Comparison of ENCODE assay signal across 8 mouse cellular contexts in the genomic region with DNA sequence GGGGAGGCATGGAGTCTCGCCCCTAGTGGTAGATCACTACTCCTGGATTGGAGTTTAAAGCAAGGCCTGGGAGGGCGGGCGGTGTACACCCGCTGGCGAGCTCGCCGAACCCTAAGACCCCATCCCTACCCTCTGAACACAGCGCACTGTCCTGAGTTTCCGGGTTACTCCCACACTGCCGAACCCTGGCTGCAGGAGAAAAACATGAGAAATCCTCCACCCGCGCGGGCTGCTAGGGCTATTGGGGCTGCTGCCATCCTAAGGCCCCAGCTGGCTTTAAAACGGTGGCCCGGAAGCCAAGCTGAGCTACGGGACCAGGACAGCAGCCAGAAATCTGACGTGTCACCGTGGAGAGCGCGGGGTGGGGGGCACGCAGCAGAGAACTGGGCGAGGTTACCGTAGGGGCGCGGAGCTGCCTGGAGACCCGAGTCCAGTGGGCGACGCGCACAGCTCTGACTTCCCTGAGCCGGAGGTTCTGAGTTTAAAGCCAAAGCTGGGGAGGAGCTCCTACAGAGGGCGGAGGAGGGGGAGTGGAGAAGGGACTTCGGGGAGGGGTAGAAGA. TPM values are rescaled to one million over a fixed set of nuclear protein-coding genes. Genes with fewer than 3 reads are reported as not detected.
A peak's percentile ranks its signal among the peaks of the same experiment; 100 is the strongest.
DNase-seq lines count a peak whose midpoint lies in the region; ATAC-seq lines count a peak whose summit lies in the region.

A gene (minus strand): TSS at position 546 of the 562 bp plus-strand sequence.

- ATAC-seq in inflammation-experienced regulatory T-cells, adult 6 months: peak; percentile 81

- no peak within 1 kb of the TSS for H3K27ac ChIP-seq in macrophage

- H3K4me3 ChIP-seq in macrophage (ENCODE audit: inconsistent target): peak within 1 kb of the TSS; percentile 46

- WGBS in macrophage (ENCODE audit: missing documents): 7% methylated on average over 32 of the region's 32 CpGs

- DNase-seq in adrenal gland, postnatal 10 days: peak; percentile 80
- peak; percentile 84 for DNase-seq in embryo, embryonic 11 days
- DNase-seq in gastrocnemius, postnatal 36 days: peak; percentile 53 to 79
- DNase-seq in left cerebral cortex, adult 9 months (ENCODE audit: low spot score in 2 of 2): peak; percentile 13 to 52
- DNase-seq in right cerebral cortex, adult 18-20 months: peak; percentile 59
- DNase-seq in urinary bladder, postnatal 4 days (ENCODE audit: low spot score in 2 of 2): peak; percentile 63 to 70

- no peaks in the 10 kb centered on the region for H3K79me2 ChIP-seq in macrophage (ENCODE audit: inconsistent target)

- H3K36me3 ChIP-seq in macrophage (ENCODE audit: inconsistent target): no peaks in the 10 kb centered on the region

- intact Hi-C loops in gastrocnemius, postnatal 36 days (cut with DNase I): no loop called here

RNA-seq across cellular contexts. Expression of the gene that starts here (rescaled TPM):
- 10 to 100 TPM; 16.6 to 17.0 TPM for total RNA-seq in adrenal gland, postnatal 10 days (2021)
- total RNA-seq in gastrocnemius, postnatal 36 days (2021): 1 to 10 TPM; 6.0 to 6.8 TPM
- polyA plus RNA-seq in inflammation-experienced regulatory T-cells, adult 6 months (2017; shearing (Covaris generic)): 1 to 10 TPM in 2 of 3 experiments, under 1 TPM in 1; 0.97 to 2.7 (median 2.1) TPM
- 1 to 10 TPM in 2 of 26 experiments, under 1 TPM in 7, not detected in 17; 0.40 to 2.8 (median 0.55) TPM for total RNA-seq in macrophage (2018; cell fraction: chromatin; rRNA removed)
- total RNA-seq in macrophage (2018; cell fraction: cytosol; rRNA removed): under 1 TPM; 0.15 to 0.90 (median 0.44) TPM
- 1 to 10 TPM in 2 of 26 experiments, under 1 TPM in 9, not detected in 15; 0.26 to 1.1 (median 0.56) TPM for total RNA-seq in macrophage (2018; cell fraction: nucleus; rRNA removed)
- polyA plus RNA-seq in macrophage (2018): 0.36 to 0.61 TPM (median 0.42 TPM) in 3 replicates

Comparison
In these comparisons a context has a peak if more than half of its experiments do, and no peak if none do; other contexts are left out.
1. DNase-seq: peak in every context shown above with its lines; median percentile 84 in embryo, embryonic 11 days; 80 in adrenal gland, postnatal 10 days; 66 in urinary bladder, postnatal 4 days; 66 in gastrocnemius, postnatal 36 days; 59 in right cerebral cortex, adult 18-20 months; 32 in left cerebral cortex, adult 9 months.